Mouse (Mus musculus): ENCODE measurements around the gene Hist1h3e. TPM values are rescaled to one million over a fixed set of nuclear protein-coding genes. Genes with fewer than 3 reads are reported as not detected.

The Hist1h3e gene
- polyA plus RNA-seq, 1 experiment from 2014 or later: 0.85 TPM

- no peaks in the 10 kb centered on the region for H3K9me3 ChIP-seq (ENCODE audit: control insufficient read depth, low read length)
- H3K36me3 ChIP-seq (ENCODE audit: control insufficient read depth, insufficient read depth, low read length): no peaks in the 10 kb centered on the region
- no peak overlapping the region for H3K27ac ChIP-seq (ENCODE audit: low read depth, low read length)
- peaks cover 2% of the 10 kb centered on the region; the same call in 1 of the 2 replicates for H3K4me1 ChIP-seq (ENCODE audit: control insufficient read depth, insufficient read depth, low read depth, low read length)
- 0% methylated on average over 6 of the region's 6 CpGs for WGBS
- no peak overlapping the region for H3K9ac ChIP-seq (ENCODE audit: low read depth, low read length)
- no peaks in the 10 kb centered on the region for H3K27me3 ChIP-seq (replicated peaks; ENCODE audit: control insufficient read depth, insufficient read depth, low read length)
- ATAC-seq: 0 out of 2 replicates have a peak, but pooled peaks have one; percentile 31
- peak overlapping the region; percentile 78 for H3K4me2 ChIP-seq (ENCODE audit: low read length)
- H3K4me3 ChIP-seq (ENCODE audit: low read length): peak overlapping the region; percentile 45
Observed at GRCm38 (mm10) chr13:23518885-23519284, 43.3 kb downstream of the Hist1h3e start.

DNA sequence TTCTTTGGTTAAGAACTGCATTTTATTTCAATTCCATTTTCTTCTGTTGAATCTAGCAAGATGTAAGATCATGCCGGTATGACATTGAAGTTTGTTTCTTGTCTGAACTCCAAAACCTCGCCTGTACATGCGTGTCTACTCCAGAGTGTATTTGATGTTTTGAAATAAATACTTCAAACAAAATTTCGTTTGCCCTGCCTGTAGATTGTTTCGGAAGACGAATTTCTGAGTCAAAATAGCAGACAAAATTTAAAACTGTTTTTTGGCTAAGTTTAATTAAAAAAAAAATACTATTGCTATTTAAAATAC, 43.9 kb downstream of the Hist1h3e start:
- 0% methylated on average over 6 of the region's 6 CpGs for WGBS

GRCm38 (mm10) chr13:23517603-23518294, 44.4 kb downstream of the Hist1h3e start:
- ATAC-seq: peak; percentile 88
- Histone ChIP-seq H3K9me3 (ENCODE audit: control insufficient read depth, low read length) (no peaks in the 10 kb centered on the region), H3K4me2 (ENCODE audit: low read length) (peak overlapping the region; percentile 78), H3K27me3 (replicated peaks; ENCODE audit: control insufficient read depth, insufficient read depth, low read length) (no peaks in the 10 kb centered on the region), H3K9ac (ENCODE audit: low read depth, low read length) (peak overlapping the region; percentile 47), H3K4me3 (ENCODE audit: low read length) (peak overlapping the region; percentile 45), H3K27ac (ENCODE audit: low read depth, low read length) (peak overlapping the region; percentile 64; the same call in 1 of the 2 replicates), H3K36me3 (ENCODE audit: control insufficient read depth, insufficient read depth, low read length) (no peaks in the 10 kb centered on the region), H3K4me1 (ENCODE audit: control insufficient read depth, insufficient read depth, low read depth, low read length) (peaks cover 2% of the 10 kb centered on the region; the same call in 1 of the 2 replicates)
- WGBS: under 1% methylated on average over 27 of the region's 27 CpGs

More for the DNA sequence above, 43.9 kb downstream of the Hist1h3e start:
- Histone ChIP-seq H3K4me1 (ENCODE audit: control insufficient read depth, insufficient read depth, low read depth, low read length) (peaks cover 2% of the 10 kb centered on the region; the same call in 1 of the 2 replicates), H3K4me3 (ENCODE audit: low read length) (peak overlapping the region; percentile 45), H3K4me2 (ENCODE audit: low read length) (peak overlapping the region; percentile 78), H3K36me3 (ENCODE audit: control insufficient read depth, insufficient read depth, low read length) (no peaks in the 10 kb centered on the region), H3K9me3 (ENCODE audit: control insufficient read depth, low read length) (no peaks in the 10 kb centered on the region), H3K27me3 (replicated peaks; ENCODE audit: control insufficient read depth, insufficient read depth, low read length) (no peaks in the 10 kb centered on the region), H3K27ac (ENCODE audit: low read depth, low read length) (no peak overlapping the region), H3K9ac (ENCODE audit: low read depth, low read length) (peak overlapping the region; percentile 27; the same call in 1 of the 2 replicates)
- ATAC-seq: no peak

GRCm38 (mm10) chr13:23516822-23517602, 45.2 kb downstream of the Hist1h3e start:
- H3K27me3 ChIP-seq (replicated peaks; ENCODE audit: control insufficient read depth, insufficient read depth, low read length): no peaks in the 10 kb centered on the region
- H3K4me3 ChIP-seq (ENCODE audit: low read length): peak overlapping the region; percentile 45
- peak; percentile 70; the same call in 1 of the 2 replicates for ATAC-seq
- peak overlapping the region; percentile 47; the same call in 1 of the 2 replicates for H3K9ac ChIP-seq (ENCODE audit: low read depth, low read length)
- peak overlapping the region; percentile 64; the same call in 1 of the 2 replicates for H3K27ac ChIP-seq (ENCODE audit: low read depth, low read length)
- WGBS: 1% methylated on average over 19 of the region's 19 CpGs
- H3K4me2 ChIP-seq (ENCODE audit: low read length): peak overlapping the region; percentile 78
- H3K9me3 ChIP-seq (ENCODE audit: control insufficient read depth, low read length): no peaks in the 10 kb centered on the region
- no peaks in the 10 kb centered on the region for H3K36me3 ChIP-seq (ENCODE audit: control insufficient read depth, insufficient read depth, low read length)
- peaks cover 2% of the 10 kb centered on the region; the same call in 1 of the 2 replicates for H3K4me1 ChIP-seq (ENCODE audit: control insufficient read depth, insufficient read depth, low read depth, low read length)

GRCm38 (mm10) chr13:23515826-23516620, 46.1 kb downstream of the Hist1h3e start:
- Histone ChIP-seq H3K36me3 (ENCODE audit: control insufficient read depth, insufficient read depth, low read length) (no peaks in the 10 kb centered on the region), H3K27me3 (replicated peaks; ENCODE audit: control insufficient read depth, insufficient read depth, low read length) (no peaks in the 10 kb centered on the region), H3K4me3 (ENCODE audit: low read length) (peak overlapping the region; percentile 45), H3K4me2 (ENCODE audit: low read length) (peak overlapping the region; percentile 79), H3K9me3 (ENCODE audit: control insufficient read depth, low read length) (no peaks in the 10 kb centered on the region), H3K27ac (ENCODE audit: low read depth, low read length) (no peak overlapping the region), H3K4me1 (ENCODE audit: control insufficient read depth, insufficient read depth, low read depth, low read length) (peaks cover 2% of the 10 kb centered on the region; the same call in 1 of the 2 replicates), H3K9ac (ENCODE audit: low read depth, low read length) (peak overlapping the region; percentile 54)
- 56% methylated on average over 15 of the region's 15 CpGs for WGBS
- ATAC-seq: no peak

DNA sequence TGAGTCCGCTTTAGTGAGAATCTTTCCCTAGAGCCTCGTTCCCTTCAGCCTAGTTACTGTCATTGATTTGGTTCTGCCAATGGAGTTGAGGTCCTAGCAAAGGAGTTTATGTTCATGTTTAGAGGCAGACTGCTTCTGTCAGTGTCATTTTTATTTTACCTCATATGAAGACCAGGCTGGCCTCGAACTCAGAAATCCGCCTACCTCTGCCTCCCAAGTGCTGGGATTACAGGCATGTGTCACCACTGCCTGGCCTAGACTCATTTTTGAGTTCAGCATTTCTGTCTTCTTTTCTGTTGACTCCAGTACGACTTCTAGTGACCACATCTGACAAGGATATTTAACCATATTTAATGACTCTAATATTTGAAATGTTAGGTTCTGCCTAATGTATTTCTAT, 46.9 kb downstream of the Hist1h3e start:
- WGBS: 77% methylated on average over 5 of the region's 5 CpGs
- no peaks in the 10 kb centered on the region for H3K27me3 ChIP-seq (replicated peaks; ENCODE audit: control insufficient read depth, insufficient read depth, low read length)
- peaks cover 2% of the 10 kb centered on the region; the same call in 1 of the 2 replicates for H3K4me1 ChIP-seq (ENCODE audit: control insufficient read depth, insufficient read depth, low read depth, low read length)
- H3K4me3 ChIP-seq (ENCODE audit: low read length): no peak overlapping the region
- no peaks in the 10 kb centered on the region for H3K9me3 ChIP-seq (ENCODE audit: control insufficient read depth, low read length)
- H3K27ac ChIP-seq (ENCODE audit: low read depth, low read length): no peak overlapping the region
- H3K9ac ChIP-seq (ENCODE audit: low read depth, low read length): no peak overlapping the region
- no peaks in the 10 kb centered on the region for H3K36me3 ChIP-seq (ENCODE audit: control insufficient read depth, insufficient read depth, low read length)
- H3K4me2 ChIP-seq (ENCODE audit: low read length): no peak overlapping the region
- no peak for ATAC-seq

- H3K27ac ChIP-seq (ENCODE audit: low read depth, low read length): no peak overlapping the region
- no peak overlapping the region for H3K4me3 ChIP-seq (ENCODE audit: low read length)
- H3K9ac ChIP-seq (ENCODE audit: low read depth, low read length): no peak overlapping the region
- no peak for ATAC-seq
- H3K27me3 ChIP-seq (replicated peaks; ENCODE audit: control insufficient read depth, insufficient read depth, low read length): no peaks in the 10 kb centered on the region
- peaks cover 2% of the 10 kb centered on the region; the same call in 1 of the 2 replicates for H3K4me1 ChIP-seq (ENCODE audit: control insufficient read depth, insufficient read depth, low read depth, low read length)
- no peaks in the 10 kb centered on the region for H3K9me3 ChIP-seq (ENCODE audit: control insufficient read depth, low read length)
- 90% methylated on average over 1 of the region's 1 CpGs for WGBS
- H3K36me3 ChIP-seq (ENCODE audit: control insufficient read depth, insufficient read depth, low read length): no peaks in the 10 kb centered on the region
- H3K4me2 ChIP-seq (ENCODE audit: low read length): no peak overlapping the region
Observed at GRCm38 (mm10) chr13:23513517-23513916, 48.7 kb downstream of the Hist1h3e start.

All from hindbrain, embryonic 16.5 days (tissue).